Mouse (Mus musculus) small intestine, adult 2 months (tissue): Measurements from ENCODE around the gene Pfkp. TPM values are rescaled to one million over a fixed set of nuclear protein-coding genes. Genes with fewer than 3 reads are reported as not detected.
A peak's percentile ranks its signal among the peaks of the same experiment; 100 is the strongest.

Experiments used
- H3K27ac ChIP-seq: fragments of 200-500 bp; 2 replicates; pipeline ENCODE4 v1.5.1; 2012; ENCODE audit warnings: low read depth, low read length, control low read depth, inconsistent platforms; ENCODE audit not compliant: insufficient read depth
- H3K27me3 ChIP-seq: fragments of 200-500 bp; 2 replicates; pipeline ENCODE4 v1.6.1; 2012; ENCODE audit warnings: mild to moderate bottlenecking, moderate library complexity, low read length, inconsistent platforms; ENCODE audit not compliant: control insufficient read depth, insufficient read depth
- H3K36me3 ChIP-seq: fragments of 200-500 bp; 2 replicates; pipeline ENCODE4 v1.6.1; 2012; ENCODE audit warnings: mild to moderate bottlenecking, low read length, control low read depth, inconsistent platforms; ENCODE audit not compliant: control insufficient read depth, insufficient read depth
- H3K4me1 ChIP-seq: fragments of 200-500 bp; 2 replicates; pipeline ENCODE4 v1.6.1; 2012; ENCODE audit warnings: low read length, inconsistent platforms, mixed read lengths; ENCODE audit not compliant: control insufficient read depth, insufficient read depth, insufficient read length
- H3K4me3 ChIP-seq: fragments of 200-500 bp; 2 replicates; pipeline ENCODE4 v1.5.1; 2012; ENCODE audit warnings: low read depth, mild to moderate bottlenecking, control low read depth, inconsistent platforms, low read length, moderate library complexity
- CTCF ChIP-seq: fragments of 200-500 bp; IDR thresholded peaks from 2 replicates; pipeline ENCODE4 v1.5.1; 2012; ENCODE audit warnings: low read depth, mild to moderate bottlenecking, control low read depth, inconsistent platforms, low read length, moderate library complexity, mixed read lengths; ENCODE audit not compliant: insufficient replicate concordance, insufficient read length; ENCODE audit errors: extremely low read depth
- POLR2A ChIP-seq: fragments of 200-500 bp; IDR thresholded peaks from 2 replicates; pipeline ENCODE4 v1.6.1; 2012; ENCODE audit warnings: low read depth, mild to moderate bottlenecking, control low read depth, inconsistent platforms, low read length, moderate library complexity
- WGBS: fragments of 180-500 bp; shearing (Covaris S2); methylation state at CpG from one replicate; pipeline ENCODE4 v1.1.7; 2018; 5-methylcytosine and 5-hydroxymethylcytosine counted together
- polyA plus RNA-seq: library from polyadenylated mRNA; depleted of rRNA; stranded (reverse); fragments of >200 nt; gene quantifications from 2 replicates; pipeline ENCODE4 v1.2.3, GENCODE M21; 2012

Pfkp gene
- polyA plus RNA-seq, 1 experiment: 159 TPM

DNA sequence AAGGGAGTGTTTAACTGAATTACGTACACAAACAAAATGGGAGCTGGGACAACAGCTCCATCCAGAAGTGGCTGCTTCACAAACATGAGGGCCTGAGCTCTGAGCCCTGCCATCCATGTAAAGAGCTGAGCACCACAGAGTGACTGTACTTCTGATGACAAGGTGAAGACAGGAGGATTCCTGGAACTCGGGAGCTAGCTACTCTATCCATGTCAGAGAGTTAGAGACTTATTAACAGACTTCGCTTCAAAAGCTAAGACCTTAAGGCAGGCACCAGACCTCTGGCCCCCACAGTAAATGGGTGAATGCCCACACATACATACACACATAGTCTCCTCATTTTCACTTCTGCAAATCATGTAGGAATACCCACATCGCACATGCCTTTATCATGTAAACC, 11.6 kb downstream of the Pfkp start:
- Histone ChIP-seq H3K27ac (peak overlapping the region; percentile 98), H3K4me3 (no peak overlapping the region), H3K36me3 (peaks cover 17% of the 10 kb centered on the region), H3K4me1 (peaks cover 54% of the 10 kb centered on the region; the same call in 1 of the 2 replicates), H3K27me3 (no peaks in the 10 kb centered on the region)
- WGBS: 66% methylated on average over 4 of the region's 4 CpGs
- no peak for TF ChIP-seq CTCF
- no peak for TF ChIP-seq POLR2A

- no peaks in the 10 kb centered on the region for H3K27me3 ChIP-seq
- WGBS: 26% methylated on average over 6 of the region's 6 CpGs
- H3K4me3 ChIP-seq: no peak overlapping the region
- H3K36me3 ChIP-seq: peaks cover 20% of the 10 kb centered on the region
- TF ChIP-seq CTCF (no peak), POLR2A (no peak)
- H3K4me1 ChIP-seq: peaks cover 55% of the 10 kb centered on the region
- peak overlapping the region; percentile 98 for H3K27ac ChIP-seq
These were observed 12.1 kb downstream of the Pfkp start for GRCm38 (mm10) chr13:6636520-6636919.

DNA sequence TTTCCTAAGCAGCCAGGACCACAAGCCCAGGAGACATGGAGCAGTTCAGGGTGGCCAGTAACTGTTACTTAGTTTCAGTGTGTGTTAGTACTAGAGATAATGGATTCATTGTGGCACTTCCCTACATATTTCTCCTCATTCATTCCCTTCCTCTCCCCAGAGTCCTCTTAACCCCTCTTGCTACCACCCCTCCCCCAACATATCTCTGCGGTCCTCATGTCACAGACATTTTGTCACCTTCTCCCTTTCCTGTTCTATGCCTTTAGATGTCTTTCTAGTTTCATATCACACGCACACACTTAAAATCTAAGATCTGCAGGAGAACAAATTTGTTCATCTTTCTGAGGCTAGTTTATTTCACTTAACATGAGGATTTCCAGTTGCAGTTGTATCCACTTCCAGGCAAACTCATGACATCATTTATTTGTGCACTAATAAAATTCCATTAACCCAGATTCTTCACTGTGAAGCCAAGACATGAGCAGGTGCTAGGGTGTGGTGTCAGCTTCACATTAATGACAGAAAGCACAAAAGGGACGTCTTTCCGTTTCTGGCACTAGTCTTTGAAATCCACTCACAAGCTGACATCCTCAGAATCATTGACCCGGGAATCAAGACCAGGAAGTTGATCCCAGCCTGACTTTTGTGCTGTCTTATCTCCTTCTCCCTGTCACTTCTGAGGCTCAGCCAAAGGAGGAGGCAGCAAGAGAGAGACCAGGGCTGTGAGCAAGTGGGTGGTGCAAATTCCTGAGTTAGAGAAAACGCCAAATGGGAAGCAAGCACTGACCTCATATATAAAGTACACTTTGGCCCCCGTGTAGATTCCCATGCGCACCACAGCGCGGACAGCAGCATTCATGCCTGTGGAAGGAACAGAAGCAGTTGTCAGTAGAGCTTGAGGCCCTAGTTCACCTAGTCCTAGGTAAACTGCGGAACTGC, 13.2 kb downstream of the Pfkp start:
- H3K27ac ChIP-seq: peak overlapping the region; percentile 98
- no peaks in the 10 kb centered on the region for H3K27me3 ChIP-seq
- TF ChIP-seq CTCF: no peak
- TF ChIP-seq POLR2A: peak; percentile 72; the same call in 1 of the 2 replicates
- peaks cover 50% of the 10 kb centered on the region for H3K4me1 ChIP-seq
- peaks cover 22% of the 10 kb centered on the region for H3K36me3 ChIP-seq
- WGBS: 22% methylated on average over 11 of the region's 11 CpGs
- H3K4me3 ChIP-seq: no peak overlapping the region

DNA sequence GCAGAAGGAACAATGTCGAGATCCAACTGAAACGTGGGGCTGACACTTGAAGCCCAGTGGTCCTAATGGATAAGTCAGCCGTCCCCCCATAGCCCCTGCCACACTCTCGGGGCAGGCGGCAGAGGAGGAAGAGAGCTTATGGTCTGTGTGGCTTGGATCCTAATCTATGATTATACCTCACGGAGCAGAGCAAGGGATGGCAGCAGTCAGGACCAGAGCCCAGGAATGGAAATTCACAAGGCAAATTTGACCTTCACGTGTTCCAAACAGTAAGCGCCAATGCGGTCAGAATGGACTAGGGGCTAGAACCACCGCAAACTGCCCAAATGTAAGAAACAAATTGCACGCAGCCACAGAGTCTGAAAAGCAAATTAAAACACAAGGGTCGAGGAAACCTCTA, 14.5 kb downstream of the Pfkp start:
- Histone ChIP-seq H3K36me3 (peaks cover 22% of the 10 kb centered on the region), H3K27ac (peak overlapping the region; percentile 59), H3K27me3 (no peaks in the 10 kb centered on the region), H3K4me1 (peaks cover 50% of the 10 kb centered on the region), H3K4me3 (0 out of 2 replicates have a peak overlapping the region, but pooled peaks have one; percentile 8)
- 80% methylated on average over 12 of the region's 12 CpGs for WGBS
- no peak for TF ChIP-seq POLR2A

- peak overlapping the region; percentile 78 for H3K27ac ChIP-seq
- peaks cover 48% of the 10 kb centered on the region for H3K4me1 ChIP-seq
- H3K36me3 ChIP-seq: peaks cover 21% of the 10 kb centered on the region
- no peaks in the 10 kb centered on the region for H3K27me3 ChIP-seq
- H3K4me3 ChIP-seq: no peak overlapping the region
- WGBS: 24% methylated on average over 7 of the region's 7 CpGs
- TF ChIP-seq POLR2A: no peak
- no peak for TF ChIP-seq CTCF
These were observed 15.1 kb downstream of the Pfkp start for GRCm38 (mm10) chr13:6633524-6633923.

DNA sequence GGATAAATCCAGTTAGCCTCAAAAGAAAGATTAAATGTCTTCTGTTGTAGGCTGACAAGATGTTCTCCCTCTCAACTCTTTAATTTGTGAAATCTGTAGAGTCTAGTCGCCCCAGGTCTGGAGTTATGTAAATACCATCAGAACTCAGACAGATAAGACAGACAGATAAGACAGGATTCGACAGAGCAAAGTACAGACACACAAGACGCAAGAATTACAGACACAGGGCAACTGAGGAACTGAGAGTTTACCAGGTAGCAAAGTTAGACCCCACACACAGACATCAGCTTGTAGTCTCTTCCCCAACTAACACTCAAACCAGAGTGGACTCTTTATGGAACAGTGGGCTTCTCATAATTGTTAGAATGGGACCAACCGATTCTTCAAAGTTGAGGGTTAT, 15.6 kb downstream of the Pfkp start:
- Histone ChIP-seq H3K36me3 (peaks cover 19% of the 10 kb centered on the region), H3K27me3 (no peaks in the 10 kb centered on the region), H3K4me3 (no peak overlapping the region), H3K4me1 (peaks cover 47% of the 10 kb centered on the region), H3K27ac (peak overlapping the region; percentile 78)
- WGBS: 24% methylated on average over 4 of the region's 4 CpGs
- TF ChIP-seq CTCF: no peak
- no peak for TF ChIP-seq POLR2A

DNA sequence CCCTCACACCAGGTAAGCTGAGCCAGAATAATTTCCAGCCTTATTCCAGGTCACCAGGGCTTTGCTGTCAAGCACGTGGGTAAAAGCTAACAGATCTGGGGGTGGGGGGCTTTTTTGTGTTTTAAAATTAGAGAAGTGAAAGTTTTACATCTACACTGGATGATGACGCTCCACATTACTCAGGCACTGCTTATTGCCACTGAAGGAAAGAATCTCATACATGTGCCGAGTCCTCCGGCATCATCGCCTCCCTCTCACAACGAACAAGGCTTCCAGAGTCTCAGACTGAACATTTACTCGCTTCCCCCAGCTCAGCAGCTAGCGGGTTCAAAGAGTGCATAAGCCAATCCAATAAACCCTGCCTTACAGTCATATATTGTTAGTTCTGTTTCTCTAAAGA, 16.1 kb downstream of the Pfkp start:
- no peak overlapping the region for H3K4me3 ChIP-seq
- no peaks in the 10 kb centered on the region for H3K27me3 ChIP-seq
- H3K36me3 ChIP-seq: peaks cover 19% of the 10 kb centered on the region
- TF ChIP-seq CTCF: no peak
- TF ChIP-seq POLR2A: no peak
- peaks cover 43% of the 10 kb centered on the region for H3K4me1 ChIP-seq
- WGBS: 34% methylated on average over 8 of the region's 8 CpGs
- peak overlapping the region; percentile 58 for H3K27ac ChIP-seq
